Mouse (Mus musculus) C2C12 (cell line): Measurements from ENCODE around the gene Rgs6.

Experiments
- CEBPB ChIP-seq: IDR thresholded peaks from one replicate; pipeline ENCODE4 v1.6.1; 2011; ENCODE audit warnings: low read depth, mild to moderate bottlenecking, control low read depth, moderate library complexity
- CTCF ChIP-seq: IDR thresholded peaks from one replicate; pipeline ENCODE4 v1.5.1; 2011; ENCODE audit not compliant: control insufficient read depth, insufficient read depth, insufficient read length
- FOSL1 ChIP-seq: IDR thresholded peaks from one replicate; pipeline ENCODE4 v1.8.0; 2011; ENCODE audit warnings: mild to moderate bottlenecking, low read length; ENCODE audit not compliant: poor library complexity, insufficient read depth, severe bottlenecking
- MAX ChIP-seq: IDR thresholded peaks from one replicate; pipeline ENCODE4 v1.6.1; 2011; ENCODE audit warnings: mild to moderate bottlenecking, control low read depth
- MYOD1 ChIP-seq: IDR thresholded peaks from one replicate; pipeline ENCODE4 v1.6.1; 2011; ENCODE audit warnings: low read depth; ENCODE audit not compliant: control insufficient read depth, insufficient read length
- MYOG ChIP-seq: IDR thresholded peaks from one replicate; pipeline ENCODE4 v1.6.1; 2011; ENCODE audit not compliant: control insufficient read depth, insufficient read length; ENCODE audit errors: extremely low read depth
- USF1 ChIP-seq: IDR thresholded peaks from one replicate; pipeline ENCODE4 v1.6.1; 2011; ENCODE audit warnings: low read depth, mild to moderate bottlenecking, control low read depth, moderate library complexity

- TF ChIP-seq CEBPB (no peak), CTCF (no peak), MYOG (no peak), MAX (no peak), USF1 (no peak), FOSL1 (no peak), MYOD1 (no peak)
Measured at GRCm38 (mm10) chr12:83211146-83211822, 623.2 kb downstream of the Rgs6 start.
